Mouse (Mus musculus): ENCODE measurements around the gene Pdcd1lg2.

Pdcd1lg2 gene

DNA sequence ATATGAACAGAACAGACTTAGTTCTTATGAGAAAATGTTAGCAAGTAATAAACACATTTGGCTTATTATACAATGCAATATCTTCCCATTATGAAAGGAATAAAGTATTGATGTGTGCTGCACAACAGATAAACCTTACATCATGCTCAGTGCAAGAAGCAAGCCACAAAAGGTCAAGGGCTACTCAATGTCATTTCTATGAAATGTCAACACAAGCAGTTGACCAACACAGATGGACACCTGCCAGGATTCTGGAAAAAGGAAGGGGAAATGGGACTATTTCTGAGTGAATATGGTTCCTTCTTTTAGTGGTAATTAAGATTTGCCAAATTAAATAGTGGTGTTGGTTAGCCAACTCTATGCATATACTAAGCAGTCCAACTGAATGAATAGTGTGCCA is 9.2 kb downstream of the Pdcd1lg2 start:
- peak in 1 of 2 experiments; percentile 5 for DNase-seq

DNA sequence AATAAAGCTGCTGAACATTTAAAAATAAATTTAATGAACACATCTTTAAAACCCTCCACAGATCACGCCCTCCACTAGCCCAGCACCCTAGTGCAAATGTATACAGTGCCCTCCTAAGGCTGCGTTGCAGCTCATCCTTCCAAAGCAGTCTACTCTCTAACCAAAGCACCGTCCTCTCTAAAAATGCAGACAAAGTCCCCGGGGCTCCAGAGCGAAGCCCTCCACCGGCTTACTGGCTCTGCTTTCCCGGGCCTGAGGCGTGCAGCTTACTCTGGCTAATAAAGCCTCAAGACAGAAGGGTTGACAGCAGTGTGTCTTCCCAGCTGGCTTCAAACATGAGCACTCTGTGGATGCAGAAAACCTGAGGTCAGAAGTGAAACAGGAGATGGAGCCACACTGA is 9.7 kb downstream of the Pdcd1lg2 start:
- no peak for DNase-seq

DNA sequence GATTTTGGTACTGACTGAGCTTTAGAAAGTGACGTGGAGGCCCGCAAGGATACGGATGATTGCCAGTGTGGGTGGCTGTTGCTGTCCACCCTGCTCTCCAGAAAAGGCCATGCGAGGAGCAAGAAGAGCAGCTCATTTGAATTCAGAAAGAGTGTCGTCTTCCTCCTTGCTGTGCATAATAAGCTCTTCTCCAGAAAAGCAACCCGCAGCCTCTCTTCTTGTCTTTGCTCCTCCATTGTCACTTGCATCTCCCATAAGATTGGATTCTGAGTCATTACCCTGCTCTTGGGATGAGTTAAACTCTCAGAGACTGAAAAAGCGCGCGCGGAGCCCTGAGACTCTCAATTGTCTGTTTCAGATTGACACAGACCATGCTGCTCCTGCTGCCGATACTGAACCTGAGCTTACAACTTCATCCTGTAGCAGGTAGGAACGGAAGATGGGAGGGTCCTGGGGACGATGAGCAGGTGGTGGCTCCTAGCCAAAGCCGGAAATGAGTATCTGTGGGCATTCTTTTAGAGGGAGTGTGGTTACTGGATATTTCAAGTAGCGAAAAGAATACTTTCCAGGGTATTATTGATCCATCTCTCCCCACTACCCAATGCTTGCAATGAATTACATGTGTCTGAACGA is 11.4 kb downstream of the Pdcd1lg2 start:
- DNase-seq = no peak

DNA sequence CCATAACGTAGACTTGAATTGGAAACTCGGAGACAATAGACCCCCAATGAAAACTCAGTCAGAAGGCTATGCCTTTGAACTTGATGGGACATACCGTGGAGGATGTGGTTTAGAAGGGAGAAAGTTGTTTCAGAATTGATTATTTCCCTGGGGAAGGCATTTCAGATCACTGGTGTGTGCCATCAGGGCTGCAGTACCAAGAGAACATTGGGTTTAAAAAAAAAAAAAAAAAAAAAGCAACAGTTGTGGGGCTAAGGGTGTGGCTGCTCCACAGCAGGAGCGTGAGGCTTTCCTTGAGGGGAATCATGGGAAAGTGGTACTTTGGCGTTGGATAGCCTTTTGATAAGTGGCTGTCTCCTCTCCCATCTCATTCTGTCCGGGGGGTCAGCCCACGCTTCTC is 12.1 kb downstream of the Pdcd1lg2 start:
- DNase-seq = no peak

DNA sequence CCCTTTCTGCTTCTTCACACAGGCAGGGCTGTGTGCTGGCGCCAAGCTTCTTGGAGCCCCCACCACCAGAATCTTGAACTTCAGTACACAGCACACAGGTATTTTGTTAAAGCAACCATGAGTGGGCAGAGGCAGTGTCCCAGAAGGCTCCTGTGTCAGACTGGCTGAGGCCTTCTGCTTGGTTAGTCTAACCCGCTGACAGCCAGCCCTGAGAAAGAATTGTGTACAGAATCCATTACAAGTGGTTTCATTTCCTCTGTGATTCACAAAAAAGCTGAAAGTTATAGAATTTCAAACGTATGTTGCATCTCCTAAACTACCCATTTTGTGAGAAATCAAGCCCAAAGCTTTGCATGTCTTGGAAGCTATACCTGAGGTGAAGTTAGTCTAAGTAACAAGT is 19.8 kb downstream of the Pdcd1lg2 start:
- DNase-seq = no peak

DNA sequence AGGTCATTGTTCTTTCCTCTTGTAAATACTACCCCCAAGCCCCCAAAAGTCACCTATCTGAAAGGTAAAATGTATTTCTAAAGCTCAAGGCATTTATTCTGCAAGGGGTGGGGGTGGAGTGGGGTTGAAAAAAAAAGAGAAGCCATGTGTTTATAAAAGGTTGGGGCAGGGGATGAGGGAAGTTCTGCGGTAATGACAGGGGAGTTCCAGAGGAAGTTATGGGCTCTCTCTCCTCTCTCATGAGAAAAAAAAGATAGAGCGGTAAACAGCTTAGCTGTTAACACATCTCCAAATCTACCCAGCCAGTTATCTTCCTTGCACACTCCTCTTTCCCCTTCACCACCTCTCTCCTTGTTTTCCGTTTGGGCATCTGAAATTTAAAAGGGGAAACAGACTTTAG is 20.2 kb downstream of the Pdcd1lg2 start:
- no peak for DNase-seq

DNA sequence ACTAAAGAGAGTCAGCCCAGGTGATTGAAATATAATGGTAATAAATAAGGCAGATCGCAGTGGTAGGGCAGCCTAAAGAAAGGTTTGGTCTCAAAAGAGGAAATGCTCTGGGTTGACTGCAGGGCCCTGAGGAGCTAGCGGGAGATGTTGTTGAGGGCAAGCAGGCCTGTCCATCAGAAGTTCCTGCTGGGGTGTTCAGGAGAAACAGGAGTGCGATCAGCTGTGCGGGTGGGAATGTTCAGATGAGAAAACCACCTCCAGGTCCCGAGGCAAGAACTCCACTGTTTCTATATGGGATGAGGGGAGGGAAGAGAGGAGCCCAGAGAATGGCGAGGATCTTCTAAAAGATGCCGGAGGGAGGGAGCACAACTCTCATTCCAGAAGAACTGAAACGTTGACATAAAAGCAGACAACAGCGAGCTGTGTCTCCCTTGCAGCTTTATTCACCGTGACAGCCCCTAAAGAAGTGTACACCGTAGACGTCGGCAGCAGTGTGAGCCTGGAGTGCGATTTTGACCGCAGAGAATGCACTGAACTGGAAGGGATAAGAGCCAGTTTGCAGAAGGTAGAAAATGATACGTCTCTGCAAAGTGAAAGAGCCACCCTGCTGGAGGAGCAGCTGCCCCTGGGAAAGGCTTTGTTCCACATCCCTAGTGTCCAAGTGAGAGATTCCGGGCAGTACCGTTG is 26.2 kb downstream of the Pdcd1lg2 start:
- DNase-seq = no peak

DNA sequence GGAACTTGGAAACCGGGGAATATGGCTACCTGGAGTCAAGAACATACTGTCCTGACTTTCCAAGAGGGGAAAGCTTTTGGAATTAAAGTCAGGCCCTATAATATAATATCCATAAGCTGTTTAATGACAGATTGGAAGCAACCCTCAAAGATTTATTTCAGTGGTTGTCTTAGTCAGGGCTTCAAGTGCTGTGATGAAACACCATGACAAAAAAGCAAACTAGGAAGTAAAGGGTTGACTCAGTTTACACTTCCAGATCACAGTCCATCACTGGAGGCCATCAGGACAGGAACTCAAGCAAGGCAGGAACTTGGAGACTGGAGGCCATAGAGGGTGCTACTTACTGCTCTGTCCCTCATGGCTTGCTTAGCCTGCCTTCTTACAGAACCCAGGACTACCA is 27.1 kb downstream of the Pdcd1lg2 start:
- no peak for DNase-seq

DNA sequence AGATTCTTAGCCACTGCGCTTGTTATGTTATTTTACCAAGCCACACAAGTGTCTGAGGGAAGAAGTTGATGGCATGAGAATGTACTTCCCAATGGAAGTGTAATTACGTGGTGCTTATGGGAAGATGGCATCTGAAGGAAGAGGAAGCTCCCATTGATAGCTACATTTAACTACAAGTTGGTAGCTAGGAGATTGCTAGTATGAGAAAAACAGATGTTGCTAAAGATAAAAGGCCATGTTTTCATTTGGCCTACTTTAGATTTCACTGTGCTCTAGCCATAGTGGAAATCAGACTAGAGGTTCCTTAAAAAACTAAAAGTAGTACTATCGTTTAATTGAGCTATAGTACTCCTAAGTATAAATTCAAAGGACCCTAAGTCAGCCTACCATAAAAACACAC is 28.5 kb downstream of the Pdcd1lg2 start:
- DNase-seq = no peak

DNA sequence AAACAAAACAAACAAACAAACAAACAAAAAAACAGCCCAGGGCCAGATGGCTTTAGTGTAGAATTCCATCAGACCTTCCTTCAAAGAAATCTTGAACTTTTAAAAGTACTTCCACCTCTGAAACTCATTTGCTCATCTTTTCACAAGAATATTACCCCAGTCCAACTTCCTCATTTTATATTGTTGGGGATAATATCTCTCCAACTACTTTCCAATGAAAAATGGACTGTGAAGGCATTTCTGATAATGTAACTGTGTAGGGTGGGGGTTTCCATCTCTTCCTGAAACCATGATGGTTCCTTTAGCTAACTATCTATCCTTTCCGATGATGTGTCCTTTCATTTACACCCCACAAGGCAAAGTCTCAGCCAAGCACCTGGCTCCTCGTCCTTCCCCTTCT is 31.8 kb downstream of the Pdcd1lg2 start:
- DNase-seq = no peak

DNA sequence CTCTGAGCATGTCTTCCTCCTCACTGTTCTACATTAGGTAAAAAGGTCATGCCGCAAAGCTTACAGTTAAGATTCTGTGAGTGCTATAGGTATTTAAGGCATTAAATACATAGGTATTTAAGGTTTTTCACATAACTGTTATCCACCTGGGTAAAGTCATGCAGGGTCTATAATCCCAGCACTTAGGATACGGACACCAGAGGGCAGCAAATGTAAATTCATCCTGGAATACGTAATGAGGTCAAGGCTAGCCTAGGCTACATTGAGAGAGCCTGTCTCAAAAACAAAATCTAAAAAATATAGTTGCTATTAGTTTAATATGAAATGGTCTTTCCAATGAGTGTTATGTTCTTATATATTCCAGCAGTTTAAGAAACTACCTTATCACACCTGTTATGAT is 33.6 kb downstream of the Pdcd1lg2 start:
- peak in 1 of 2 experiments; percentile 28 for DNase-seq

DNA sequence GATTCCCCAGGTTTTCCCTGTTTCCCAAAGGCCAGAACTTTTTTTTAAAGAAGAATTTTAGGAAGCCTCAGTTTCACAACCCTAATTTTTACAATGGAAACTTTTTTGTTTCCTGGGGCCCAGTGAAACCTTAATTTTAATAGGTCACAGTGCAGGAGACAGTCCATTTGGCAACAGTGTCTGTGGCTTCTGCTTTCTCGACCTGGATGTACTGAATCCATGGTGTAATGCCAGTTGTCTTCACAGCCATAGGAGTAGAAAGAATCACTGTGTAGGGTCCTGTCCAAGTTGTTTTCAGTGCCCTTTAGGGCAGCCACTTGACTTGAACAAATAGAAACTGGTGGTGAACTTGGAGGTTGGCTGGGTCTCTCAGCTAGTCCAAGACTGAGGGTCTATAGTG is 37.7 kb downstream of the Pdcd1lg2 start:
- DNase-seq = no peak

DNA sequence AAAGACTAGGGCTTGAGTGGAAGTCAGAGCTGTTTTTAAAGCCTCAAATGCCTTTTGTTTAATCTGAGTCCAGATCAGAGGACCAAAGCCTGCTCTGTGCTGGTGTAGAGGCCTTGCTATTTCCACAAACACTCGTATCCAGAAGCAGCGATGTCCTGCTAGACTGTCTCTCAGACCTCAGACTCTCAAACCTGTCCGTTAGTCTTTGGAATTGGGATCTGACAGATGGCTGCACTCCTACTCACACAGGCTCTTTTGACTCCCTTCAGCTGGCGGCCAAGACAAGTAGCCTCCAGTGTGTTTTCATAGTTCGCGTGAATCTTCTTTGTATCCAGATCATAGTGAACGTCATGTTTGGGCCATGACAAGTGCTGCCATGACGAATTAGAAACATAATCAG is 39.7 kb downstream of the Pdcd1lg2 start:
- DNase-seq = no peak

DNA sequence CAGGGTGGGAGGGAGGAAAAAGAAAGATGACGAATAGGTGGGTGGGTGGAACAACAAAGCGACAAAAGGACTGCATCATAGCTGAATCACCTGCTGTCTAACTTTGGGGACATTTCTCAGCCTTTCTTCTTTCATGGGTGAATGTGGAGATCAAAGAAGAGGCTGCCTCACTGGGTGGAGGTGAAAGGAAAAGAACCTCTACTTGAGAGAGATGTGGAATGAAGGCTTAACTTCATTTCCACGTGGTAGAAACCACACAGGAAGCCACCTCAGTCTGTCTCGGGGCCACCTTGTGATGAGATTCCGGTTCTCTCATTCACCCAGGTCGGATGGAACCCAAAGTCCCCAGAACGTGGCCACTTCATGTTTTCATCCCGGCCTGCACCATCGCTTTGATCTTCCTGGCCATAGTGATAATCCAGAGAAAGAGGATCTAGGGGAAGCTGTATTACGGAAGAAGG is 43.5 kb downstream of the Pdcd1lg2 start:
- DNase-seq = no peak

DNA sequence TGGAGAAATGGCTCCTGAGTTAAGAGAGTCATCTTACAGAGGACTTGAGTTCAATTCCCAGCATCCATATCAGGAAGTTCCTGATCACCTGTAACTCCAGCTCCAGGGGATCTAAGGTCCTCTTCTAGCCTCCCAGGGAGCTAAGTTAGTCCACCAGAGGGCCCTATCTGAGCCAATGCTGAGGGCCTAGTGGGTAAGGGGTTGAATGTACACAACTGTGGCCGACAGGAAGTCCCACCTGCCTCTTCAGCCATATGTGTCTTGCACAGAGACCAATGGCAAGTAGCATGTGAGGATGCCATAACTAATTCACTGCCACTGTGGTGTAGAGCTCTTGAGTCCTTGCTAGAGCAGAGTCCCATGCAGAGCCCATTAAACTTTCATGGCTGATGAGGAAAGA is 44.4 kb downstream of the Pdcd1lg2 start:
- no peak for DNase-seq

DNA sequence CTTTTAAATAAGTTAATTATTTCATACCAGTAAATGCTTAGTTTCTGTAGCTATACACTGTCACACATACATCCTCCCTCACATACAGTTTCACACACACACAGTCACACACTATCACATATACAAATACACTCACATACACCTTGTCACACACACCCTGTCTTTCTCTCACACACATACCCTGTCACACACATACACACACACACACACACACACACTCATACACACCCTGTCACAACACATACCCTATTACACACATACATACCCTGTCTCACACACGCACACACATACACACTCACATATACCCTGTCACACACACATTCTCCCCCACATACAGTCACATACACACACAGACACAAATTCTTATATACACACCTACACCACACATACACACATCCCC is 47.3 kb downstream of the Pdcd1lg2 start:
- DNase-seq = no peak

DNA sequence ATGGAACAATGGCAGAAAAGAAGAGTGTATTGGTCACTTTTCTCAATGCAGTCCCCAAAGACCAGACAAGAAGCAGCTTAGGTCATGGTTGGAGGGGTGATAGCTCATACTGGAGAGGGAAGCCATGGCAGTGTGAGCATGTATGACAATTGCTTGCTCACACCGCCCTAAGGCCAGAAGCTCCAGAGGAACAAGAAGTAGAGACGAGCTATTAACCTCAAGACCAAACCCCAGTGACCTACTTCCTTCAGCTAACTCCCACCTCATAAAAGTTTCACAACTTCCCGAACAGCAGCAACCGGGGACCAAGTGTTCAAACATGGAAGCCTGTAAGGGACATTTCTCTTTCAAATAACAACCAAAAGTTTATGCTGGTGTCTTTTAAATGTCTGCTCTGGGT is 51.7 kb downstream of the Pdcd1lg2 start:
- no peak for DNase-seq

DNA sequence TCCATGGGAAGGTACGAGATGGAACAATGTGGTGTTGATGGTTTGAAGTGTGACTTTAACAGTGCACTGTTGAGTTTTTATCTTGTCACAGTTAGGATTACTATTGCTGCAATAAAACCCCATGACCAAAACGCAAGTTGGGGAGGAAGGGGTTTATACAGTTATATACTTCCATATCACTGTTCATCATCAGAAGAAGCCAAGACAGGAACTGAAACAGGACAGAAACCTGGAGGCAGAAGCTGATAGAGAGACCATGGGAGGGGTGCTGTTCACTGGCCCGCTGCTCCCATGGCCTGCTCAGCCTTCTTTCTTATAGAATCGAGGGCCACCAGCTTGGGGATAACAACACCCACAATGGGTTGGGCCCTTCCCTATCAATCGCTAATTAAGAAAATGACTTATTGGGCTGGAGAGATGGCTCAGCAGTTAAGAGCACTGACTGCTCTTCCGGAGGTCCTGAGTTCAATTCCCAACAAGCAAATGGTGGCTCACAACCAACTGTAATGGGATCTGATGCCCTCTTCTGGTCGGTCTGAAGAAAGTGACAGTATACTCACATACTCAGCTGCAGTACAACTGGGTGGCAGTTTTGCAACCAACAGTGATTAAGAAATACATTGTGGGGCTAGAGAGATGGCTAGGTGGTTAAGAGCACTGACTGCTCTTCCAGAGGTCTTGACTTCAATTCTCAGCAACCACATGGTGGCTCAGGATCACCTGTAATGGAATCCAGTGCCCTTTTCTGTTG is 53.1 kb downstream of the Pdcd1lg2 start:
- no peak for DNase-seq

DNA sequence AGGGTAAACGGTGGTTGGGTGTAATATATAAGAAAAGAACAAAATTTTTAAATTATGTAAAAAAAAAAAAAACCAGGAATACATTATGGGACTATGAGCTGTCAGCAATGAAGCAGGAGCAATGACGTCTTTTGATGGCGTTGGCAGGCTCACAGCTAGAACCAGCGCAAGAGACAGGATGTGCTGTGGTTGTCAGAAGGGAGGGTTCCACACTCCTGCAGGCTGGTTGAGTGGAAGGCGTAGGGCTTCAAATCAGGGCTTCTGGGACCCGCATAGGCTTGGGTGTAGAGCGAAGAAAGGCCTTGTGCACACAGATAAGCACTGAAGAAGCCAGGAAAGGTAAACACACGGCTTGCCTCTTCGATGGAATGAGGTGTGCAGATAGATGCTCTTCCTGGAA is 56.1 kb downstream of the Pdcd1lg2 start:
- DNase-seq = no peak

DNA sequence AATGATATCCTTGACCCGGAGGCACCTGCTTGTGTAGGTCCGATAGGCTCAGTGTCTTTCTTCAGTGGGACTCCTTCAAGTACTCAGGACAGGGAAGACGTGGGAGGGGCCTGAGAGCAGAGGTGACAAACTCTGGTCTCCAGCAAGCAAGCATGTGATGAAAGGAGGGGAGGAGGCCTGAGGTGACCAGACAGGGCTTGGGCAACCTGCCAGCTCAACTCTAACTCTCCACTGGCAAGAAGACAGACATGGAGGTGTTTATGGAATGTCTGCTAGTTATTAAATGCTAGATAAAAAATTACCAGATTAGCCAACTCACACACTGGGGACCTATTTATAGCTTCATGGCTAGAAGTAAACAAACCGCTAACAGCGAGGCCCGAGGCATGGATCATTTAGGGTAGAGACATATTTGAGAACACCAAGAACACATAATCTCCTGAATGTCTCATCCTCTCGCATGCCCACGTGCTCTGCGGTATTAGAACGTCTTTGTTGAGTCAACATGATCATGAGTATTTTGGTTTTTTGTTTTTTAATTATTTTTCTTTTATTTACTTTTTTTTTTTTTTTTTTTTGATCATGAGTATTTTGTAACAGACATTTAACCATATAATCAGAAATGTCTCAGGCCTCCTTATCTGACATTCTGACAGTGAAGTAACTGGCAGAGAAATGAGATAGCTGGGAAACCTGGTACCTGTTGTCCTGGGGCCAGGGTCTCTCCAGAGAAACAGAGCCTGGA is 58.4 kb downstream of the Pdcd1lg2 start:
- DNase-seq = peak; percentile 90 to 91

DNA sequence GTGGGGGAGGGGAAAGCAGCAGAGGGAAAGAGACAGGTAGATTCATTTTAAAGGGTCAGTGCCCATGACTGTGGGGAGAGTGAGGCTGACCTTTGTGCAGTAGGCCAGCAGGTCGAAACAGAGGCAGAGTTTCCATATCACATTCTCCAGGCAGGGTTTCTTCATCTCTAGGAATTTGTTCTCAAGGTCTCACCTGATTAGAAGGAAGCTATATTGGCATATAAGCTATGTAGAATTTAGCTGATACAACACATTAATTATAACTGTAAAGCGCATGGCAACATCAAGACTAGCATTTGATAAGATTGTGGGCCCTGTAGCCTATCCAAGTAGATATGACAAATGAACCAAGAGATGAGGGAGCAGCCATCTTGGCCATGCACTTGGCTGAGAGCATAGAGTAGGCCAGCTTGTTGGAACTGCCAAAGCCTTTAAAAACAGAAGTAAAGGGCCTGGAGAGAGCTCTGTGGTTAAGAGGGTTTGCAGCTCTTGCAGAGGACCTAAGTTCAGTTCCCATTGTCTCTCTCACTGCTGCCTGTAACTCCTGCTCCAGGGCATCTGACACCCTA is 59.1 kb downstream of the Pdcd1lg2 start:
- DNase-seq = peak; percentile 56 to 65

DNA sequence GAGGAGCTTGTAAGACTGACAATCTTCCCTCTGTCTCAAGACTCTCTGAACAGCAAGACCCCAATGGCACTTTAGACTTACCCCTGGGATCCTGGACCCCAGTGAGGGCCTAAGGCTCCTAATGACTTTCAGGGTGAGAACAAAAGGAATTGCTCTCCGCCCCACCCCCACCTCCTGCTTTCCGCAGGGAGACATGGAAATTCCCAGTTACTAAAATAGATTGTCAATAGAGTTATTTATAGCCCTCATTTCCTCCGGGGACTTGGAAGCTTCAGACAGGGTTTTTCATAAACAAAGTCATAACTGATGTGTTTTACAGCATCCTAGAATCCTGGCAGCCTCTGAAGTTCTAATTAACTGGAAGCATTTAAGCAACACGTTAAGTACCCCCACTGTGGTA is 59.9 kb downstream of the Pdcd1lg2 start:
- DNase-seq = peak; percentile 69 to 83

DNA sequence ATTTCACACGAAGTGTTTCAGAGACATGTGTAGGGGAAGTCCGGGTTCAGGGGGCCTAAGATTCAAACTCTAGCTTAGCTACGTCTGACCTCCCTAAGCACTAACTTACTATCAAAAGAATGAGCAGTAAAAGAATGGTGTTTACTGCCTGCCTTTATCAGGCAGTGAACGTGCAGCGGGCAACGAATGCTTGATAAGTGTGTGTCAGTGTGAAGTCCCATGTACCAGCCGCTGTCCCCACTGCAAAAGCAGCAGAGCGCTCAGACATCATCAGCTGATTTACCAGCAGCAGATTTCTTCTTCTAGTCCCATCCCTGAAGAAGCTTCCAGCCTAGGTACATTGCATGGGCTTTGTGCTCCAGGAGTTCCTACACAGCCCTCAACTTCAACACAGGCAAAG is 61.7 kb downstream of the Pdcd1lg2 start:
- no peak for DNase-seq

All from kidney, postnatal 36 days (tissue).